Mouse (Mus musculus): ENCODE measurements around the gene Arhgef39. TPM values are rescaled to one million over a fixed set of nuclear protein-coding genes. Genes with fewer than 3 reads are reported as not detected.

The Arhgef39 gene
- polyA plus RNA-seq, 1 experiment from 2014 or later = 34.5 TPM

- Histone ChIP-seq H3K9ac (no peak within 1 kb of the TSS), H3K4me1 (replicated peaks) (no peaks in the 10 kb centered on the region; the same call in 1 of the 2 replicates), H3K27ac (replicated peaks) (no peak within 1 kb of the TSS), H3K4me2 (peak within 1 kb of the TSS; percentile 30), H3K27me3 (peaks cover 54% of the 10 kb centered on the region), H3K4me3 (replicated peaks) (no peak within 1 kb of the TSS), H3K36me3 (replicated peaks) (no peaks in the 10 kb centered on the region), H3K9me3 (replicated peaks) (no peaks in the 10 kb centered on the region)
- 18% methylated on average over 20 of the region's 20 CpGs for WGBS (ENCODE audit: insufficient replicate concordance)
- no peak for ATAC-seq (ENCODE audit: insufficient read depth)
Observed at GRCm38 (mm10) chr4:43454041-43454836, 45.3 kb downstream of the Arhgef39 start, which contains the start of gene Cd72. TSS of gene Cd72 (minus strand) at chr4:43454628.

- ATAC-seq (ENCODE audit: insufficient read depth) = no peak
- Histone ChIP-seq H3K4me3 (replicated peaks) (no peak overlapping the region), H3K4me1 (replicated peaks) (no peaks in the 10 kb centered on the region; the same call in 1 of the 2 replicates), H3K9ac (no peak overlapping the region), H3K27ac (replicated peaks) (no peak overlapping the region), H3K36me3 (replicated peaks) (no peaks in the 10 kb centered on the region), H3K27me3 (peaks cover 54% of the 10 kb centered on the region), H3K4me2 (peak overlapping the region; percentile 25), H3K9me3 (replicated peaks) (no peaks in the 10 kb centered on the region)
- WGBS (ENCODE audit: insufficient replicate concordance) = 2% methylated on average over 18 of the region's 18 CpGs
Observed at GRCm38 (mm10) chr4:43453413-43453812, 46.1 kb downstream of the Arhgef39 start.

GRCm38 (mm10) chr4:43452315-43452714 is 47.2 kb downstream of the Arhgef39 start:
- Histone ChIP-seq H3K27me3 (peaks cover 54% of the 10 kb centered on the region), H3K4me3 (replicated peaks) (no peak overlapping the region), H3K4me2 (no peak overlapping the region), H3K27ac (replicated peaks) (no peak overlapping the region), H3K4me1 (replicated peaks) (no peaks in the 10 kb centered on the region; the same call in 1 of the 2 replicates), H3K9ac (no peak overlapping the region), H3K36me3 (replicated peaks) (no peaks in the 10 kb centered on the region), H3K9me3 (replicated peaks) (no peaks in the 10 kb centered on the region)
- WGBS (ENCODE audit: insufficient replicate concordance) = 35% methylated on average over 11 of the region's 11 CpGs
- no peak for ATAC-seq (ENCODE audit: insufficient read depth)

- no peak overlapping the region for H3K27ac ChIP-seq (replicated peaks)
- ATAC-seq (ENCODE audit: insufficient read depth) = no peak
- WGBS (ENCODE audit: insufficient replicate concordance) = 72% methylated on average over 3 of the region's 3 CpGs
Observed at GRCm38 (mm10) chr4:43448554-43448953, 50.9 kb downstream of the Arhgef39 start.

GRCm38 (mm10) chr4:43447251-43447650 is 52.2 kb downstream of the Arhgef39 start:
- no peak overlapping the region for H3K4me3 ChIP-seq (replicated peaks)
- H3K27ac ChIP-seq (replicated peaks) = no peak overlapping the region
- H3K9me3 ChIP-seq (replicated peaks) = no peaks in the 10 kb centered on the region
- no peak for ATAC-seq (ENCODE audit: insufficient read depth)
- H3K27me3 ChIP-seq = peaks cover 40% of the 10 kb centered on the region
- H3K4me2 ChIP-seq = no peak overlapping the region
- peaks cover 6% of the 10 kb centered on the region; the same call in 1 of the 2 replicates for H3K36me3 ChIP-seq (replicated peaks)
- peaks cover 18% of the 10 kb centered on the region for H3K4me1 ChIP-seq (replicated peaks)
- H3K9ac ChIP-seq = no peak overlapping the region
- WGBS (ENCODE audit: insufficient replicate concordance) = 77% methylated on average over 13 of the region's 13 CpGs

More at GRCm38 (mm10) chr4:43448554-43448953, 50.9 kb downstream of the Arhgef39 start:
- H3K4me2 ChIP-seq = no peak overlapping the region
- peaks cover 42% of the 10 kb centered on the region for H3K27me3 ChIP-seq
- peaks cover 5% of the 10 kb centered on the region for H3K4me1 ChIP-seq (replicated peaks)
- peaks cover 6% of the 10 kb centered on the region; the same call in 1 of the 2 replicates for H3K36me3 ChIP-seq (replicated peaks)
- no peak overlapping the region for H3K4me3 ChIP-seq (replicated peaks)
- no peak overlapping the region for H3K9ac ChIP-seq
- H3K9me3 ChIP-seq (replicated peaks) = no peaks in the 10 kb centered on the region

Other genes starting within 250 kb of the Arhgef39 start
- 0.08 and 0.09 TPM in 2 replicates for gene Atp8b5, start 232.5 kb downstream of the Arhgef39 start, polyA plus RNA-seq (2015; fragmentation: Nextera tagmentation; extraction: Ambion mirVana)
- 1.4 and 2.8 TPM in 2 replicates for gene Rusc2, start 117.7 kb downstream of the Arhgef39 start, polyA plus RNA-seq (2015; fragmentation: Nextera tagmentation; extraction: Ambion mirVana)
- not detected in 2 replicates for gene Fam166b, start 70.6 kb downstream of the Arhgef39 start, polyA plus RNA-seq (2015; fragmentation: Nextera tagmentation; extraction: Ambion mirVana)
- 1.0 and 1.2 TPM in 2 replicates for gene Tesk1, start 57.8 kb downstream of the Arhgef39 start, polyA plus RNA-seq (2015; fragmentation: Nextera tagmentation; extraction: Ambion mirVana)
- gene Cd72, start 45.1 kb downstream of the Arhgef39 start, polyA plus RNA-seq (2015; fragmentation: Nextera tagmentation; extraction: Ambion mirVana) = 0.94 and 1.4 TPM in 2 replicates
- 0.07 and 0.18 TPM in 2 replicates for gene Sit1, start 16.0 kb downstream of the Arhgef39 start, polyA plus RNA-seq (2015; fragmentation: Nextera tagmentation; extraction: Ambion mirVana)
- 33.5 and 34.2 TPM in 2 replicates for gene Ccdc107, start 6.8 kb downstream of the Arhgef39 start, polyA plus RNA-seq (2015; fragmentation: Nextera tagmentation; extraction: Ambion mirVana)
- 1.3 and 1.9 TPM in 2 replicates for gene Car9, start 7.3 kb upstream of the Arhgef39 start, polyA plus RNA-seq (2015; fragmentation: Nextera tagmentation; extraction: Ambion mirVana)
- 34.1 and 47.4 TPM in 2 replicates for gene Tpm2, start 24.1 kb upstream of the Arhgef39 start, polyA plus RNA-seq (2015; fragmentation: Nextera tagmentation; extraction: Ambion mirVana)
- 22.3 and 24.9 TPM in 2 replicates for gene Creb3, start 62.6 kb upstream of the Arhgef39 start, polyA plus RNA-seq (2015; fragmentation: Nextera tagmentation; extraction: Ambion mirVana)
- gene Tln1, start 63.0 kb upstream of the Arhgef39 start, polyA plus RNA-seq (2015; fragmentation: Nextera tagmentation; extraction: Ambion mirVana) = 37.5 and 40.3 TPM in 2 replicates
- gene Rgp1, start 79.0 kb upstream of the Arhgef39 start, polyA plus RNA-seq (2015; fragmentation: Nextera tagmentation; extraction: Ambion mirVana) = 13.6 and 15.7 TPM in 2 replicates
- gene Gba2, start 79.2 kb upstream of the Arhgef39 start, polyA plus RNA-seq (2015; fragmentation: Nextera tagmentation; extraction: Ambion mirVana) = 16.7 and 18.8 TPM in 2 replicates
- 0.58 TPM in 1 of 2 replicates, not detected in the other for gene Msmp, start 84.8 kb upstream of the Arhgef39 start, polyA plus RNA-seq (2015; fragmentation: Nextera tagmentation; extraction: Ambion mirVana)
- 0.70 and 0.88 TPM in 2 replicates for gene Npr2, start 132.2 kb upstream of the Arhgef39 start, polyA plus RNA-seq (2015; fragmentation: Nextera tagmentation; extraction: Ambion mirVana)
- gene Spag8, start 153.9 kb upstream of the Arhgef39 start, polyA plus RNA-seq (2015; fragmentation: Nextera tagmentation; extraction: Ambion mirVana) = not detected in 2 replicates
- 62.9 and 69.4 TPM in 2 replicates for gene Hint2, start 156.8 kb upstream of the Arhgef39 start, polyA plus RNA-seq (2015; fragmentation: Nextera tagmentation; extraction: Ambion mirVana)
- 0.15 and 0.20 TPM in 2 replicates for gene Tmem8b, start 169.3 kb upstream of the Arhgef39 start, polyA plus RNA-seq (2015; fragmentation: Nextera tagmentation; extraction: Ambion mirVana)
- 0.81 and 1.1 TPM in 2 replicates for gene Fam221b, start 169.4 kb upstream of the Arhgef39 start, polyA plus RNA-seq (2015; fragmentation: Nextera tagmentation; extraction: Ambion mirVana)
- gene Olfr70, start 201.1 kb upstream of the Arhgef39 start, polyA plus RNA-seq (2015; fragmentation: Nextera tagmentation; extraction: Ambion mirVana) = not detected in 2 replicates
- not detected in 2 replicates for gene Olfr71, start 210.6 kb upstream of the Arhgef39 start, polyA plus RNA-seq (2015; fragmentation: Nextera tagmentation; extraction: Ambion mirVana)
- gene Hrct1, start 227.5 kb upstream of the Arhgef39 start, polyA plus RNA-seq (2015; fragmentation: Nextera tagmentation; extraction: Ambion mirVana) = 0.10 and 0.20 TPM in 2 replicates
- 0.02 TPM in 1 of 2 replicates, not detected in the other for gene Spaar, start 230.3 kb upstream of the Arhgef39 start, polyA plus RNA-seq (2015; fragmentation: Nextera tagmentation; extraction: Ambion mirVana)